Mouse (Mus musculus) kidney, adult 2 months (tissue): ENCODE data around the gene Cep152.

Experiments
- CTCF ChIP-seq: fragments of 200-500 bp; conservative IDR thresholded peaks from 2 replicates; pipeline ENCODE4 v1.5.1; 2011; ENCODE audit warnings: low read depth, mild to moderate bottlenecking, control low read depth, low read length, moderate library complexity, mixed read lengths; ENCODE audit not compliant: insufficient read depth, insufficient read length
- POLR2A ChIP-seq: fragments of 200-500 bp; IDR thresholded peaks from one replicate; pipeline ENCODE4 v1.6.1; 2011; ENCODE audit warnings: low read depth, low read length, control low read depth

- TF ChIP-seq CTCF, result no peak
- TF ChIP-seq POLR2A, result no peak
These were observed 25.9 kb upstream of the Cep152 start for GRCm38 (mm10) chr2:125650742-125651352.
